Mouse (Mus musculus): ENCODE results near the gene Btk. TPM values are rescaled to one million over a fixed set of nuclear protein-coding genes. Genes with fewer than 3 reads are reported as not detected.
A peak's percentile ranks its signal among the peaks of the same experiment; 100 is the strongest.

Btk gene
- total and polyA plus RNA-seq, 2 experiments from 2014 or later: 0.76 to 0.89 TPM

DNA sequence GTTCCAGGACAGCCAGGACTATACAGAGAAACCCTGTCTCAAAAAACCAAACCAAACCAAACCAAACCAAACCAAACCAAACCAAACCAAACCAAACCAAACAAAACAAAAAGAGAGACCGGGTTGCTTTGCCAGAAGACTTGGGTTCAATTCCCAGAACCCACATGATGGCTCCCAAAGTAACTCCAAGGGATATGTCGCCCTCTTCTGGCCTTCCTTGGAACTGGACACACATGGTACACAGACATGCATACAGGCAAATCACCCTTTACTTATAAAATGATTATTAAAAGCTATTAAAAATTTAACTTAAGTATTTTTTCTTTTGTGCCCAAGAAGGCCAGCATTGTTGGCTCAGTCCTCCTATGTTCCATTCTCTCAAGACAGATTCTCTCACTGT, 30.9 kb upstream of the Btk start:
- Histone ChIP-seq H3K9ac (replicated peaks; ENCODE audit: low read length) (no peak overlapping the region), H3K4me2 (ENCODE audit: low read depth, low read length) (no peak overlapping the region), H3K27me3 (ENCODE audit: insufficient read depth, low read length) (no peaks in the 10 kb centered on the region), H3K27ac (no peak overlapping the region), H3K4me3 (ENCODE audit: low read length) (no peak overlapping the region), H3K4me1 (ENCODE audit: insufficient read depth, low read length) (no peaks in the 10 kb centered on the region), H3K9me3 (ENCODE audit: low read length) (no peaks in the 10 kb centered on the region), H3K36me3 (ENCODE audit: insufficient read depth, low read length) (no peaks in the 10 kb centered on the region)
- TF ChIP-seq CTCF (IDR thresholded peaks at IDR 0.05; ENCODE audit: low read depth): no peak
- 57% methylated on average over 2 of the region's 2 CpGs for WGBS
- no peak for ATAC-seq
- DNase-seq (ENCODE audit: low spot score): no peak

DNA sequence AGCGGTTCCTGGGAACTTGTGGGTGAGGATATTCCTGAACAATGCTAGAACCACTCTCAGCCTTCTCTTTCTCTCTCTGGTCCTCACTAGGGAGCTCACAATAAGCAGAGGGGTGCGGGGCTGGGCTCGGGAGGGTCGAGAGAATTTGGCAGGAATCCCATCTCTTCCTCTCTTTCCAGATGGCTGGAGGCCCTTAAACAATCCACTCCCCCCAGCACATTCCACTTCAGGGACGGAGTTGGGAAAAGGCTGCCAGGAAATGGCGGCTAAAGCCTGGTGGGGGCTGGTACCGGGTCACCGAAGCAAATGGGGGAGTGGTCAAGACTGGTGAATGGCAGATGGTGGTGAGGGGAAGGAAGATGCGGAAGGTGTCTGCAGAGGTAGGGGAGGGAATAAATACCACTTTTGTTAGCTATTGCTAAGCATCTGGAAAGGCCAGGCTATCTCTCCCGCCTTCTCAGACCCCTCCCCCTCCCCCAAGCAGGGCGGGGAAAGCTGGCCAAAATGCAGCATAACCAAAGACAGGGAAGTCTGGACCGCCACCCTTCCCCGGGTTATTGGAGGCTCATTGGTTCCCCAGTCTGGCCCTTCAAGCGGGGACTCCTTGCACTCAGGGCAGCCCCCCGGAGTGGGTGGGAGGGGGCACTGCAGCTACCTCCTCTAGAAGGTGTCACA, 29.1 kb upstream of the Btk start:
- no peaks in the 10 kb centered on the region for H3K36me3 ChIP-seq (ENCODE audit: insufficient read depth, low read length)
- peak overlapping the region; percentile 38; the same call in 1 of the 2 replicates for H3K9ac ChIP-seq (replicated peaks; ENCODE audit: low read length)
- 28% methylated on average over 15 of the region's 15 CpGs for WGBS
- peak; percentile 70 for DNase-seq (ENCODE audit: low spot score)
- TF ChIP-seq CTCF (IDR thresholded peaks at IDR 0.05; ENCODE audit: low read depth): no peak
- peak; percentile 92 for ATAC-seq
- H3K27ac ChIP-seq: peak overlapping the region; percentile 69
- H3K9me3 ChIP-seq (ENCODE audit: low read length): no peaks in the 10 kb centered on the region
- no peaks in the 10 kb centered on the region for H3K4me1 ChIP-seq (ENCODE audit: insufficient read depth, low read length)
- no peaks in the 10 kb centered on the region for H3K27me3 ChIP-seq (ENCODE audit: insufficient read depth, low read length)
- peak overlapping the region; percentile 29 for H3K4me3 ChIP-seq (ENCODE audit: low read length)
- peak overlapping the region; percentile 54 for H3K4me2 ChIP-seq (ENCODE audit: low read depth, low read length)

DNA sequence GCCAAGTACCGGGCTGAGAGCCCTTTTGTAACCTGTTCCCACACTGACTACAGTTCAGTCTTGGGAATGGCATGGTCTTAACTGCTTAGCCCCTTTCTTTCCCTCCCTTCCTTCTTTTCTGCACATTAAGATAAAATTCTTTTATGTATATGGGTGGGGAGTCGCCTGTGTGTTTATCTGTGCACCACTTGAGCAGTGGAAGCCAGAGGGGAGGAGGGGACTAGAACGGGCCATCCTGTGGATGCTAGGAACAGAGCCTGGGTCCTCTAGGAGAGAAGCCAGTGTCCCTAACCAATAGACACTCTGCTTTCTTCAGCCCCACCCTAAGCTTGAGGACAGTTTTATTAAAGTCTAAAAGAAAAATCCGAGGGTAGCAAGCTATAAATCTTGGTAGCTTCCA, 27.6 kb upstream of the Btk start:
- ATAC-seq: no peak
- no peak for DNase-seq (ENCODE audit: low spot score)
- WGBS: 85% methylated on average over 4 of the region's 4 CpGs

DNA sequence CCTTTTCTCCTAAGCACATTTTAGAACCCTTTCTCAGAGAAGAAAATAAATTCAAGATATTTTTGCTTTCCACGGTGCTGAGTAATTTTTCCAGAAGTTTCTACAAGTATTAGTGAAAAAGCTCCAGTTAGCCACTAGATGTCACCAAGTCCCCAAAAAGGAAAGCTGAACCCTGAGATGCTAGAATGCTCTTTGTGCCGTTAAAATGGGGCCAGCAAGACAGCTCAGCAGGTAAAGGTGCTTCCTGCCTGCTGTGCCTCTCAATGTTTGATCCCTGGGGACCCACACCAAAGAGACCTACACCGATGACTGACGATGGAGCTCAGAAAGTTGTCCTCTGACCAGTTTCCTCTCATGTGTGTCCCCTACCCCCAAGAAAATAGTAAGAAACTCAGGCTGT, 26.1 kb upstream of the Btk start:
- Histone ChIP-seq H3K4me3 (ENCODE audit: low read length) (no peak overlapping the region), H3K9me3 (ENCODE audit: low read length) (no peaks in the 10 kb centered on the region), H3K4me2 (ENCODE audit: low read depth, low read length) (no peak overlapping the region), H3K9ac (replicated peaks; ENCODE audit: low read length) (no peak overlapping the region), H3K4me1 (ENCODE audit: insufficient read depth, low read length) (no peaks in the 10 kb centered on the region), H3K27me3 (ENCODE audit: insufficient read depth, low read length) (no peaks in the 10 kb centered on the region), H3K27ac (no peak overlapping the region), H3K36me3 (ENCODE audit: insufficient read depth, low read length) (no peaks in the 10 kb centered on the region)
- DNase-seq (ENCODE audit: low spot score) (peak; percentile 64), ATAC-seq (no peak)
- peak; percentile 70 for TF ChIP-seq CTCF (IDR thresholded peaks at IDR 0.05; ENCODE audit: low read depth)
- 37% methylated on average over 4 of the region's 4 CpGs for WGBS

More for the DNA sequence above, 27.6 kb upstream of the Btk start:
- TF ChIP-seq CTCF (IDR thresholded peaks at IDR 0.05; ENCODE audit: low read depth): no peak
- no peak overlapping the region for H3K4me2 ChIP-seq (ENCODE audit: low read depth, low read length)
- no peaks in the 10 kb centered on the region for H3K9me3 ChIP-seq (ENCODE audit: low read length)
- H3K4me3 ChIP-seq (ENCODE audit: low read length): no peak overlapping the region
- H3K27me3 ChIP-seq (ENCODE audit: insufficient read depth, low read length): no peaks in the 10 kb centered on the region
- no peaks in the 10 kb centered on the region for H3K4me1 ChIP-seq (ENCODE audit: insufficient read depth, low read length)
- no peaks in the 10 kb centered on the region for H3K36me3 ChIP-seq (ENCODE audit: insufficient read depth, low read length)
- H3K27ac ChIP-seq: no peak overlapping the region
- H3K9ac ChIP-seq (replicated peaks; ENCODE audit: low read length): no peak overlapping the region

GRCm38 (mm10) chrX:134601380-134602120, 18.2 kb upstream of the Btk start:
- H3K4me3 ChIP-seq (ENCODE audit: low read length): peak overlapping the region; percentile 50
- peak overlapping the region; percentile 92 for H3K27ac ChIP-seq
- no peaks in the 10 kb centered on the region for H3K4me1 ChIP-seq (ENCODE audit: insufficient read depth, low read length)
- no peaks in the 10 kb centered on the region for H3K9me3 ChIP-seq (ENCODE audit: low read length)
- DNase-seq (ENCODE audit: low spot score): peak; percentile 73
- no peaks in the 10 kb centered on the region for H3K27me3 ChIP-seq (ENCODE audit: insufficient read depth, low read length)
- H3K9ac ChIP-seq (replicated peaks; ENCODE audit: low read length): peak overlapping the region; percentile 49
- no peaks in the 10 kb centered on the region for H3K36me3 ChIP-seq (ENCODE audit: insufficient read depth, low read length)
- ATAC-seq: peak; percentile 88
- TF ChIP-seq CTCF (IDR thresholded peaks at IDR 0.05; ENCODE audit: low read depth): peak; percentile 12; the same call in 1 of the 2 replicates
- H3K4me2 ChIP-seq (ENCODE audit: low read depth, low read length): peak overlapping the region; percentile 54
- 24% methylated on average over 40 of the region's 43 CpGs for WGBS

GRCm38 (mm10) chrX:134600659-134601379, 17.4 kb upstream of the Btk start, which contains the start of the genes Gla and Hnrnph2:
Gene Gla (minus strand): TSS chrX:134601125.
Gene Hnrnph2 (plus strand): TSS chrX:134601179.
- Histone ChIP-seq H3K4me1 (ENCODE audit: insufficient read depth, low read length) (no peaks in the 10 kb centered on the region), H3K27me3 (ENCODE audit: insufficient read depth, low read length) (no peaks in the 10 kb centered on the region), H3K9ac (replicated peaks; ENCODE audit: low read length) (peak within 1 kb of the TSS; percentile 50), H3K27ac (peak within 1 kb of the TSS; percentile 92), H3K4me3 (ENCODE audit: low read length) (peak within 1 kb of the TSS; percentile 50), H3K36me3 (ENCODE audit: insufficient read depth, low read length) (no peaks in the 10 kb centered on the region), H3K4me2 (ENCODE audit: low read depth, low read length) (peak within 1 kb of the TSS; percentile 60), H3K9me3 (ENCODE audit: low read length) (no peaks in the 10 kb centered on the region)
- DNase-seq (ENCODE audit: low spot score) (peak; percentile 96), ATAC-seq (peak; percentile 98)
- TF ChIP-seq CTCF (IDR thresholded peaks at IDR 0.05; ENCODE audit: low read depth): no peak
- WGBS: 35% methylated on average over 33 of the region's 33 CpGs

Measured in hindbrain, postnatal 0 days (tissue).